Mouse (Mus musculus): ENCODE measurements at regions not wholly inside any gene's neighbourhood (a gene's known extent, or its start where the extent isn't known, plus 50 kb on each side); places are given as distances from the start of the nearest gene placed in this dataset.

GRCm38 (mm10) chr7:59178326-59178725 lies 50.2 kb upstream of the Ube3a start:
- peak; percentile 11 for DNase-seq (ENCODE audit: low spot score)

All from layer of hippocampus, adult 11-12 months (tissue).